Mouse (Mus musculus): ENCODE results near the gene Spata48.

- TF ChIP-seq CTCF (conservative IDR thresholded peaks at IDR 0.05; ENCODE audit: insufficient read depth, insufficient read length, low read depth, low read length) (no peak), POLR2A (IDR thresholded peaks at IDR 0.05; ENCODE audit: low read depth, low read length) (no peak)
Observed at GRCm38 (mm10) chr11:11561118-11561517, 99.2 kb downstream of the Spata48 start.
